Mouse (Mus musculus): ENCODE results near the gene Olfr52. TPM values are rescaled to one million over a fixed set of nuclear protein-coding genes. Genes with fewer than 3 reads are reported as not detected.

The Olfr52 gene
- polyA plus RNA-seq, 1 experiment from 2014 or later, result not detected

- Histone ChIP-seq H3K36me3 (ENCODE audit: insufficient read depth) (no peaks in the 10 kb centered on the region), H3K27me3 (ENCODE audit: insufficient read depth, low read length) (no peaks in the 10 kb centered on the region), H3K27ac (ENCODE audit: low read depth) (no peak within 1 kb of the TSS), H3K4me1 (ENCODE audit: insufficient read depth) (no peaks in the 10 kb centered on the region), H3K4me3 (ENCODE audit: low read depth, low read length) (no peak within 1 kb of the TSS), H3K9ac (no peak within 1 kb of the TSS), H3K9me3 (ENCODE audit: low read depth, low read length) (no peaks in the 10 kb centered on the region), H3K4me2 (no peak within 1 kb of the TSS)
- no peak for DNase-seq
- WGBS, result 83% methylated on average over 2 of the region's 2 CpGs
- ATAC-seq (ENCODE audit: insufficient read depth), result no peak
- no peak for TF ChIP-seq CTCF (IDR thresholded peaks at IDR 0.05; ENCODE audit: low read depth)
These were observed 18.1 kb downstream of the Olfr52 start, which contains the start of gene Olfr1043 for GRCm38 (mm10) chr2:86167422-86167821. Gene Olfr1043, minus strand, starts transcription at chr2:86167522.

- ATAC-seq (ENCODE audit: insufficient read depth) (no peak), DNase-seq (no peak)
- no peak within 1 kb of the TSS for H3K27ac ChIP-seq (ENCODE audit: low read depth)
- H3K4me3 ChIP-seq (ENCODE audit: low read depth, low read length), result no peak within 1 kb of the TSS
- H3K27me3 ChIP-seq (ENCODE audit: insufficient read depth, low read length), result no peaks in the 10 kb centered on the region
- no peaks in the 10 kb centered on the region for H3K4me1 ChIP-seq (ENCODE audit: insufficient read depth)
- H3K9me3 ChIP-seq (ENCODE audit: low read depth, low read length), result no peaks in the 10 kb centered on the region
- no peaks in the 10 kb centered on the region for H3K36me3 ChIP-seq (ENCODE audit: insufficient read depth)
- no peak within 1 kb of the TSS for H3K4me2 ChIP-seq
- 78% methylated on average over 2 of the region's 2 CpGs for WGBS
- no peak within 1 kb of the TSS for H3K9ac ChIP-seq
- TF ChIP-seq CTCF (IDR thresholded peaks at IDR 0.05; ENCODE audit: low read depth), result no peak
These were observed 23.7 kb downstream of the Olfr52 start, which contains the start of gene Olfr1042 for GRCm38 (mm10) chr2:86161738-86162137. Gene Olfr1042, minus strand, starts transcription at chr2:86161838.

DNA sequence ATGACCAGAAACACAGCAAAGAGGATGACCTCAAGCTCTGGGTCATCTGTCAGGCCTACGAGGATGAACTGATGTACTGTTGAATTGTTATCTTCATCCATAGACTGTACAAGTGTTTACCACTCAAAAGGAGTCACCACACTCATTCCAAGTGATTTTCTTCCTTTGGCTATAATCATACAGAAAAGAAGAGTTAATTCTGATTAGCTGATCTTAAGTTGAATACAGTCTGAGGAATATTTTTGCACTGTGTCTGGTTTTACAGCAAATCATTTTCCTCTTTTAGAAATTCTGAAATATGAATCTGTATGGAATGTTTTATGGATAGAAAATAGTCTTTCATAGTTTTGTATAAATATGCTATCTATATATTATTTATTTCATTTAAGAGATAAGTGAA is 38.9 kb downstream of the Olfr52 start, which contains the start of gene Olfr1040:
Gene Olfr1040, minus strand, starts transcription at position 101 of the 400 bp plus-strand sequence.
- no peaks in the 10 kb centered on the region for H3K27me3 ChIP-seq (ENCODE audit: insufficient read depth, low read length)
- DNase-seq, result no peak
- WGBS, result 68% methylated on average over 1 of the region's 1 CpGs
- TF ChIP-seq CTCF (IDR thresholded peaks at IDR 0.05; ENCODE audit: low read depth), result no peak
- ATAC-seq (ENCODE audit: insufficient read depth), result no peak
- H3K9ac ChIP-seq, result no peak within 1 kb of the TSS
- H3K9me3 ChIP-seq (ENCODE audit: low read depth, low read length), result no peaks in the 10 kb centered on the region
- no peak within 1 kb of the TSS for H3K4me2 ChIP-seq
- H3K4me1 ChIP-seq (ENCODE audit: insufficient read depth), result no peaks in the 10 kb centered on the region
- H3K36me3 ChIP-seq (ENCODE audit: insufficient read depth), result no peaks in the 10 kb centered on the region
- no peak within 1 kb of the TSS for H3K27ac ChIP-seq (ENCODE audit: low read depth)
- H3K4me3 ChIP-seq (ENCODE audit: low read depth, low read length), result no peak within 1 kb of the TSS

DNA sequence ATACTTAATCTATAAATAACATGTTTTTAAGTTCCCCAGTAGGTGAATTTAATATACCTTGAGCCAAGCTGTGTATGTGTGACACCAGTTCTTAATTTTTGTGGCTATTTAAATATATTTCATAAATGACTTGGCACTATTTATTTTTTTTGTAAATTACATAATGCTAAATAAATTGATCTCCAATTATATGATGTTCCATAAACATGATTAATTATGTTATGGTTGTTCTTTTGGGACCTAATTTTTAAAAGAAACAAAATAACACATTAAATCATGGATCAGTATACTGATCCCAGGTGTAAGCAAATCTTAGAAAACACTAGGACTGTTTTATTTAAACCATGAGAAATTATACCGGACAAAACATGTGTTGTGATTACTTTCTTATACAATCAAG is 49.7 kb downstream of the Olfr52 start, which contains the start of gene Olfr1039:
Gene Olfr1039, minus strand, starts transcription at position 101 of the 400 bp plus-strand sequence.
- Histone ChIP-seq H3K4me3 (ENCODE audit: low read depth, low read length) (no peak within 1 kb of the TSS), H3K9me3 (ENCODE audit: low read depth, low read length) (no peaks in the 10 kb centered on the region), H3K36me3 (ENCODE audit: insufficient read depth) (no peaks in the 10 kb centered on the region), H3K4me2 (no peak within 1 kb of the TSS), H3K27ac (ENCODE audit: low read depth) (no peak within 1 kb of the TSS), H3K4me1 (ENCODE audit: insufficient read depth) (no peaks in the 10 kb centered on the region), H3K9ac (no peak within 1 kb of the TSS), H3K27me3 (ENCODE audit: insufficient read depth, low read length) (no peaks in the 10 kb centered on the region)
- no peak for ATAC-seq (ENCODE audit: insufficient read depth)
- DNase-seq, result no peak
- no peak for TF ChIP-seq CTCF (IDR thresholded peaks at IDR 0.05; ENCODE audit: low read depth)
- 89% methylated on average over 1 of the region's 1 CpGs for WGBS

Other genes with a start within 250 kb of the Olfr52 start
- not detected in 2 replicates for gene Olfr1028, start 235.2 kb downstream of the Olfr52 start, polyA plus RNA-seq (2014; fragmentation: Nextera tagmentation; extraction: Ambion mirVana)
- not detected in 2 replicates for gene Olfr1029, start 211.8 kb downstream of the Olfr52 start, polyA plus RNA-seq (2014; fragmentation: Nextera tagmentation; extraction: Ambion mirVana)
- gene Olfr1030, start 206.4 kb downstream of the Olfr52 start, polyA plus RNA-seq (2014; fragmentation: Nextera tagmentation; extraction: Ambion mirVana), result not detected in 2 replicates
- gene Olfr1031, start 195.4 kb downstream of the Olfr52 start, polyA plus RNA-seq (2014; fragmentation: Nextera tagmentation; extraction: Ambion mirVana), result not detected in 2 replicates
- gene Olfr1032, start 180.1 kb downstream of the Olfr52 start, polyA plus RNA-seq (2014; fragmentation: Nextera tagmentation; extraction: Ambion mirVana), result not detected in 2 replicates
- 0.61 and 2.8 TPM in 2 replicates for gene Olfr1033, start 165.1 kb downstream of the Olfr52 start, polyA plus RNA-seq (2014; fragmentation: Nextera tagmentation; extraction: Ambion mirVana)
- gene Olfr1034, start 139.8 kb downstream of the Olfr52 start, polyA plus RNA-seq (2014; fragmentation: Nextera tagmentation; extraction: Ambion mirVana), result not detected in 2 replicates
- gene Olfr1036, start 111.7 kb downstream of the Olfr52 start, polyA plus RNA-seq (2014; fragmentation: Nextera tagmentation; extraction: Ambion mirVana), result not detected in 2 replicates
- gene Olfr1037, start 98.3 kb downstream of the Olfr52 start, polyA plus RNA-seq (2014; fragmentation: Nextera tagmentation; extraction: Ambion mirVana), result not detected in 2 replicates
- not detected in 2 replicates for gene Olfr1039, start 49.8 kb downstream of the Olfr52 start, polyA plus RNA-seq (2014; fragmentation: Nextera tagmentation; extraction: Ambion mirVana)
- gene Olfr1040, start 39.0 kb downstream of the Olfr52 start, polyA plus RNA-seq (2014; fragmentation: Nextera tagmentation; extraction: Ambion mirVana), result not detected in 2 replicates
- gene Olfr1042, start 23.8 kb downstream of the Olfr52 start, polyA plus RNA-seq (2014; fragmentation: Nextera tagmentation; extraction: Ambion mirVana), result not detected in 2 replicates
- not detected in 2 replicates for gene Olfr1043, start 18.2 kb downstream of the Olfr52 start, polyA plus RNA-seq (2014; fragmentation: Nextera tagmentation; extraction: Ambion mirVana)
- gene Olfr1044, start 7.9 kb downstream of the Olfr52 start, polyA plus RNA-seq (2014; fragmentation: Nextera tagmentation; extraction: Ambion mirVana), result not detected in 2 replicates
- not detected in 2 replicates for gene Olfr1045, start 17.3 kb upstream of the Olfr52 start, polyA plus RNA-seq (2014; fragmentation: Nextera tagmentation; extraction: Ambion mirVana)
- not detected in 2 replicates for gene Olfr1046, start 33.6 kb upstream of the Olfr52 start, polyA plus RNA-seq (2014; fragmentation: Nextera tagmentation; extraction: Ambion mirVana)
- not detected in 2 replicates for gene Olfr1047, start 45.7 kb upstream of the Olfr52 start, polyA plus RNA-seq (2014; fragmentation: Nextera tagmentation; extraction: Ambion mirVana)
- not detected in 2 replicates for gene Olfr1048, start 54.6 kb upstream of the Olfr52 start, polyA plus RNA-seq (2014; fragmentation: Nextera tagmentation; extraction: Ambion mirVana)
- gene Olfr1049, start 72.6 kb upstream of the Olfr52 start, polyA plus RNA-seq (2014; fragmentation: Nextera tagmentation; extraction: Ambion mirVana), result not detected in 2 replicates
- not detected in 2 replicates for gene Olfr1051, start 93.4 kb upstream of the Olfr52 start, polyA plus RNA-seq (2014; fragmentation: Nextera tagmentation; extraction: Ambion mirVana)
- gene Olfr1052, start 106.8 kb upstream of the Olfr52 start, polyA plus RNA-seq (2014; fragmentation: Nextera tagmentation; extraction: Ambion mirVana), result not detected in 2 replicates
- not detected in 2 replicates for gene Olfr1053, start 129.6 kb upstream of the Olfr52 start, polyA plus RNA-seq (2014; fragmentation: Nextera tagmentation; extraction: Ambion mirVana)
- not detected in 2 replicates for gene Olfr1054, start 149.8 kb upstream of the Olfr52 start, polyA plus RNA-seq (2014; fragmentation: Nextera tagmentation; extraction: Ambion mirVana)
- gene Olfr1055, start 164.6 kb upstream of the Olfr52 start, polyA plus RNA-seq (2014; fragmentation: Nextera tagmentation; extraction: Ambion mirVana), result not detected in 2 replicates
- not detected in 2 replicates for gene Olfr1056, start 176.8 kb upstream of the Olfr52 start, polyA plus RNA-seq (2014; fragmentation: Nextera tagmentation; extraction: Ambion mirVana)
- not detected in 2 replicates for gene Olfr1057, start 192.7 kb upstream of the Olfr52 start, polyA plus RNA-seq (2014; fragmentation: Nextera tagmentation; extraction: Ambion mirVana)
- not detected in 2 replicates for gene Olfr1058, start 202.9 kb upstream of the Olfr52 start, polyA plus RNA-seq (2014; fragmentation: Nextera tagmentation; extraction: Ambion mirVana)
- gene Olfr1061, start 228.4 kb upstream of the Olfr52 start, polyA plus RNA-seq (2014; fragmentation: Nextera tagmentation; extraction: Ambion mirVana), result not detected in 2 replicates
- not detected in 2 replicates for gene Olfr1062, start 241.1 kb upstream of the Olfr52 start, polyA plus RNA-seq (2014; fragmentation: Nextera tagmentation; extraction: Ambion mirVana)